Mouse (Mus musculus): ENCODE data around the gene Clhc1. TPM values are rescaled to one million over a fixed set of nuclear protein-coding genes. Genes with fewer than 3 reads are reported as not detected.
"Not testable (repeated sequence)": the region's sequence is repeated elsewhere in the genome, so short reads cannot be mapped to it uniquely, and the experiment has no call there.

Clhc1 gene
- polyA plus RNA-seq, 1 experiment from 2014 or later: 0.17 TPM

DNA sequence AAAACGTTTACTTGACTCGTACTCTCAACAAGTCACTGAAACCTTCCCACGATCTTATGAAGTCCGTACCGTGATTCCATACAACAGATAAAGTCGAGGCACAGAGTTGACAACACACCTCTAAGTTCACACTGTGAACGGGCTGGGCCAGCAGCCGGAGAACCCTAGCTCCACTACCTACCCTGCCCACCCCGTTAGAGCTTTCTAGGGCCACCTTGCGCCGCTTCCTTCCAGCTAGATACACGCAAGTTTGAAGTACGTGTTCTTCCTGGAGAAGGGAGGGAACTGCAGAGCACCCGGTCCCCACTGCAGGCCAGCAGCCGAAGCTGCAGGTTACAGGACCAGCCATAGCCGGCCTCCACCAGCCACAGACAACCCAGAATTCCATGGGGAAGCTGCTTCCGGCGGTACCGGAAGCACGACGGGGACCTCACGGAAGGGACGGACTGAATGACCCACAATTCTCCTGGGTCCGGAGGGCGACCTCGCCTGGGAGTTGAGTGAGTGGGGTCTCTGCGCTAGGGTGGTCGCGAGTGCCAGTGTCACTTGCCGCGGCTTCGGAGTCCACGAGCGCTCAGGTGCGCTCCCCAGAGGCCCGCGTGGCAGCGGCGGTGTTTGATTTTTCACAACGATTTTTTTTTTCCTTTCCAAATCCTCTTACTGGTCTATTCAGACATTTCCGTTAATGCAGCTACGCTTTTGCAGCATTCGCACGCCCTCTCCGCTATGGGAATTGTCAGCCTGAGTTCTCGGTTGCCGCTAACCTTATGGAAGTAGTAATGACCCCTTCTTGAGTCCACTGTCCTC, 21.6 kb upstream of the Clhc1 start, which contains the start of gene Mtif2:
Gene Mtif2 (plus strand): TSS at position 421 of the 807 bp plus-strand sequence.
- Histone ChIP-seq H3K9me3 (ENCODE audit: control insufficient read depth, low read length) (no peaks in the 10 kb centered on the region), H3K4me1 (ENCODE audit: control insufficient read depth, insufficient read depth, low read length) (peaks cover 11% of the 10 kb centered on the region), H3K27me3 (ENCODE audit: control insufficient read depth, insufficient read depth, low read length) (no peaks in the 10 kb centered on the region), H3K4me2 (ENCODE audit: low read depth, low read length) (peak within 1 kb of the TSS; percentile 85), H3K4me3 (ENCODE audit: low read depth, low read length) (peak within 1 kb of the TSS; percentile 66), H3K36me3 (ENCODE audit: control insufficient read depth, insufficient read depth, low read length) (peaks cover 5% of the 10 kb centered on the region), H3K27ac (ENCODE audit: low read depth, low read length) (peak within 1 kb of the TSS; percentile 78), H3K9ac (replicated peaks; ENCODE audit: low read depth, low read length) (peak within 1 kb of the TSS; percentile 77)
- peak; percentile 98 for ATAC-seq (ENCODE audit: low read depth)
- 2% methylated on average over 47 of the region's 47 CpGs for WGBS

GRCm38 (mm10) chr11:29538201-29538600, 9.5 kb upstream of the Clhc1 start:
- Histone ChIP-seq H3K27me3 (ENCODE audit: control insufficient read depth, insufficient read depth, low read length) (no peaks in the 10 kb centered on the region), H3K4me2 (ENCODE audit: low read depth, low read length) (no peak overlapping the region), H3K36me3 (ENCODE audit: control insufficient read depth, insufficient read depth, low read length) (peaks cover 35% of the 10 kb centered on the region), H3K9me3 (ENCODE audit: control insufficient read depth, low read length) (no peaks in the 10 kb centered on the region), H3K4me1 (ENCODE audit: control insufficient read depth, insufficient read depth, low read length) (no peaks in the 10 kb centered on the region), H3K4me3 (ENCODE audit: low read depth, low read length) (no peak overlapping the region), H3K27ac (ENCODE audit: low read depth, low read length) (no peak overlapping the region), H3K9ac (replicated peaks; ENCODE audit: low read depth, low read length) (no peak overlapping the region)
- no peak for ATAC-seq (ENCODE audit: low read depth)
- WGBS: 97% methylated on average over 1 of the region's 1 CpGs

DNA sequence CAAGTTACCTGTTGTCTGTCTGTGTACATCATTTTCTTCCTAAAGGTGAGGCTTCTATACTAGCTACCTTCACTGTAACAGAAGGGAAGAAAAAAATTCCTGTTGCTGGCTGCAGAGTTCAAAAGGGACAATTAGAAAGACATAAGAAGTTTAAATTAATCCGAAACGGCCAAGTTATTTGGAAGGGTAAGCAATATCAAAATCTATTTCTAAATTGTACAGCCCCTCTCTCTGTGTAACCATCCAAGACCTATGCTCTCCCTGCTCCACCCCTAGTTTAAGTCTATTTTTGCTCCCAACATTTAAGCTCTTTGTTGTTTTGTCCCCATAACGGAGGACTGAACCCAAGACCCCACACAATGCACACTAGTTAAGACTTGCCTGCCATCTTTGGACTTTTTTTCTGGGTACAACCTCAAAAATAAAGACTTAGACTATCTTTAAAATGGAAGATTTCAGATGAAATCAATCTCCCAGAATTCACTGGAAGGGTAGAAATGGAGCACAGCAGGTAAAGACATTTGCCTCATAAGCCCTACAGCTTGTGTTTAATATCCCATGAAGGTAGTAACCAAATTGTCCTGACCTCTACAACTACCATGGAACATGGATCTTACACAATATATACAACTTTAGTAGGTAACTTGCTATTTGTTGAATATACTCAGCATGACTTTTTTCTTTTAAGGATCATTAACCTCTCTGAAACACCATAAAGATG, 3.4 kb upstream of the Clhc1 start:
- Histone ChIP-seq H3K9me3 (ENCODE audit: control insufficient read depth, low read length) (no peaks in the 10 kb centered on the region), H3K4me1 (ENCODE audit: control insufficient read depth, insufficient read depth, low read length) (peaks cover 8% of the 10 kb centered on the region; the same call in 1 of the 2 replicates), H3K4me3 (ENCODE audit: low read depth, low read length) (no peak overlapping the region), H3K9ac (replicated peaks; ENCODE audit: low read depth, low read length) (no peak overlapping the region), H3K27me3 (ENCODE audit: control insufficient read depth, insufficient read depth, low read length) (no peaks in the 10 kb centered on the region), H3K27ac (ENCODE audit: low read depth, low read length) (no peak overlapping the region), H3K4me2 (ENCODE audit: low read depth, low read length) (no peak overlapping the region), H3K36me3 (ENCODE audit: control insufficient read depth, insufficient read depth, low read length) (peaks cover 29% of the 10 kb centered on the region)
- WGBS: 94% methylated on average over 3 of the region's 3 CpGs
- no peak for ATAC-seq (ENCODE audit: low read depth)

- H3K27ac ChIP-seq (ENCODE audit: low read depth, low read length); H3K27me3 ChIP-seq (ENCODE audit: control insufficient read depth, insufficient read depth, low read length); H3K9ac ChIP-seq (replicated peaks; ENCODE audit: low read depth, low read length); H3K9me3 ChIP-seq (ENCODE audit: control insufficient read depth, low read length); H3K4me1 ChIP-seq (ENCODE audit: control insufficient read depth, insufficient read depth, low read length); ATAC-seq (ENCODE audit: low read depth); H3K4me3 ChIP-seq (ENCODE audit: low read depth, low read length); H3K4me2 ChIP-seq (ENCODE audit: low read depth, low read length): not testable (repeated sequence)
- 90% methylated on average over 4 of the region's 4 CpGs for WGBS
- peaks cover 29% of the 10 kb centered on the region for H3K36me3 ChIP-seq (ENCODE audit: control insufficient read depth, insufficient read depth, low read length)
Measured at GRCm38 (mm10) chr11:29545150-29545752, 2.5 kb upstream of the Clhc1 start.

DNA sequence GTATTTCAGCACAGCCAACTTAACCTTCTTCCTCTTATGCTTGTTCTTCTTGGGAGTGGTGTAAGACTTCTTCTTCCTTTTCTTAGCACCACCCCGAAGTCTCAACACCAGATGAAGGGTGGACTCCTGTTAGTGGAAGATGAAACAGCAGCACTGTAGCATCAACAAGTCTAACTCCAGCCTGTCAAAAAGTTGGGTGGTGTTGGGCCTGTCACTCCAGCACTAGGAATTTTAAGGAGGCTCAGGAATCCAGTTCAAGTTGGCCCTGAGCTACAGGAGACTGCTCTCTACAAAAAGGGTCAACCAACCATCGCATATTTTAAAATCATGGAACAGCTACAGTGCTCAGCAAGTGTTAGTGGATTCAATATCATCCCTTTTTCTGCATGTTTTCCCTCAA, 1.5 kb upstream of the Clhc1 start:
- WGBS: 90% methylated on average over 2 of the region's 2 CpGs
- not testable (repeated sequence) for H3K4me1 ChIP-seq (ENCODE audit: control insufficient read depth, insufficient read depth, low read length); H3K27ac ChIP-seq (ENCODE audit: low read depth, low read length); H3K9me3 ChIP-seq (ENCODE audit: control insufficient read depth, low read length); H3K9ac ChIP-seq (replicated peaks; ENCODE audit: low read depth, low read length); ATAC-seq (ENCODE audit: low read depth); H3K27me3 ChIP-seq (ENCODE audit: control insufficient read depth, insufficient read depth, low read length)
- Histone ChIP-seq H3K4me2 (ENCODE audit: low read depth, low read length) (peak overlapping the region; percentile 60), H3K4me3 (ENCODE audit: low read depth, low read length) (peak overlapping the region; percentile 63; the same call in 1 of the 2 replicates), H3K36me3 (ENCODE audit: control insufficient read depth, insufficient read depth, low read length) (peaks cover 28% of the 10 kb centered on the region)

- no peak for ATAC-seq (ENCODE audit: low read depth)
- Histone ChIP-seq H3K9ac (replicated peaks; ENCODE audit: low read depth, low read length) (peak overlapping the region; percentile 80; the same call in 1 of the 2 replicates), H3K36me3 (ENCODE audit: control insufficient read depth, insufficient read depth, low read length) (peaks cover 23% of the 10 kb centered on the region), H3K9me3 (ENCODE audit: control insufficient read depth, low read length) (no peaks in the 10 kb centered on the region), H3K27ac (ENCODE audit: low read depth, low read length) (no peak overlapping the region), H3K27me3 (ENCODE audit: control insufficient read depth, insufficient read depth, low read length) (no peaks in the 10 kb centered on the region), H3K4me1 (ENCODE audit: control insufficient read depth, insufficient read depth, low read length) (peaks cover 8% of the 10 kb centered on the region; the same call in 1 of the 2 replicates), H3K4me3 (ENCODE audit: low read depth, low read length) (peak overlapping the region; percentile 63), H3K4me2 (ENCODE audit: low read depth, low read length) (peak overlapping the region; percentile 60)
- WGBS: 25% methylated on average over 2 of the region's 2 CpGs
Measured at GRCm38 (mm10) chr11:29546762-29547161, 988 bp upstream of the Clhc1 start.

- Histone ChIP-seq H3K36me3 (ENCODE audit: control insufficient read depth, insufficient read depth, low read length) (peaks cover 21% of the 10 kb centered on the region), H3K4me3 (ENCODE audit: low read depth, low read length) (peak overlapping the region; percentile 63), H3K9ac (replicated peaks; ENCODE audit: low read depth, low read length) (peak overlapping the region; percentile 80), H3K4me1 (ENCODE audit: control insufficient read depth, insufficient read depth, low read length) (peaks cover 8% of the 10 kb centered on the region; the same call in 1 of the 2 replicates), H3K27ac (ENCODE audit: low read depth, low read length) (peak overlapping the region; percentile 79; the same call in 1 of the 2 replicates), H3K27me3 (ENCODE audit: control insufficient read depth, insufficient read depth, low read length) (no peaks in the 10 kb centered on the region), H3K4me2 (ENCODE audit: low read depth, low read length) (peak overlapping the region; percentile 60), H3K9me3 (ENCODE audit: control insufficient read depth, low read length) (no peaks in the 10 kb centered on the region)
- peak; percentile 13 for ATAC-seq (ENCODE audit: low read depth)
- WGBS: under 1% methylated on average over 27 of the region's 27 CpGs
Measured at GRCm38 (mm10) chr11:29547249-29547751, 450 bp upstream of the Clhc1 start.

- Histone ChIP-seq H3K4me3 (ENCODE audit: low read depth, low read length) (peak overlapping the region; percentile 63), H3K9me3 (ENCODE audit: control insufficient read depth, low read length) (no peaks in the 10 kb centered on the region), H3K27me3 (ENCODE audit: control insufficient read depth, insufficient read depth, low read length) (no peaks in the 10 kb centered on the region), H3K36me3 (ENCODE audit: control insufficient read depth, insufficient read depth, low read length) (peaks cover 18% of the 10 kb centered on the region), H3K9ac (replicated peaks; ENCODE audit: low read depth, low read length) (peak overlapping the region; percentile 80), H3K4me2 (ENCODE audit: low read depth, low read length) (peak overlapping the region; percentile 67), H3K27ac (ENCODE audit: low read depth, low read length) (peak overlapping the region; percentile 41; the same call in 1 of the 2 replicates), H3K4me1 (ENCODE audit: control insufficient read depth, insufficient read depth, low read length) (peaks cover 8% of the 10 kb centered on the region; the same call in 1 of the 2 replicates)
- 26% methylated on average over 23 of the region's 23 CpGs for WGBS
- no peak for ATAC-seq (ENCODE audit: low read depth)
Measured at GRCm38 (mm10) chr11:29548504-29549424, 1.0 kb downstream of the Clhc1 start.

Measured in neural tube, embryonic 14.5 days (tissue).